Mouse (Mus musculus): Measurements from ENCODE around the gene Nrip3.

- no peak for TF ChIP-seq POLR2A (IDR thresholded peaks at IDR 0.05; ENCODE audit: borderline replicate concordance, extremely low read depth, insufficient read depth, insufficient read length, poor library complexity, severe bottlenecking)
- TF ChIP-seq CTCF (IDR thresholded peaks at IDR 0.05; ENCODE audit: borderline replicate concordance, extremely low read depth, insufficient read depth, insufficient read length) = no peak
Observed at GRCm38 (mm10) chr7:109723697-109724096, 58.1 kb downstream of the Nrip3 start, which contains the start of gene BC051019.

Measured in brain, embryonic 14.5 days (tissue).